ENCODE assay signal across 21 mouse cellular contexts in genomic region chr4:95202478-95202877, GRCm38 (mm10).
"Had no signal": no experiment of that assay in that cellular context is flagged by ENCODE, and none has a peak within 500 bp of the region (broad histone marks: within the 10 kb centered on the region; RNA-seq: fewer than 3 reads in every experiment).

No protein-coding gene starts in this region.

- H3K4me1 ChIP-seq: hindbrain, embryonic 13.5 days; hindbrain, embryonic 15.5 days; limb, embryonic 15.5 days had no signal

- H3K36me3 ChIP-seq: heart, embryonic 12.5 days; hindbrain, embryonic 13.5 days; hindbrain, embryonic 15.5 days; kidney, embryonic 15.5 days; limb, embryonic 13.5 days; limb, embryonic 15.5 days had no signal

- H3K4me3 ChIP-seq: heart, embryonic 12.5 days; hindbrain, embryonic 13.5 days; hindbrain, embryonic 15.5 days; kidney, embryonic 15.5 days; limb, embryonic 13.5 days; limb, embryonic 15.5 days had no signal

- H3K9ac ChIP-seq: forebrain, postnatal 0 days; heart, embryonic 12.5 days; hindbrain, embryonic 13.5 days; hindbrain, embryonic 15.5 days; kidney, embryonic 15.5 days; limb, embryonic 13.5 days; limb, embryonic 15.5 days; liver, embryonic 14.5 days had no signal

- H3K27me3 ChIP-seq: heart, embryonic 12.5 days; hindbrain, embryonic 13.5 days; hindbrain, embryonic 15.5 days; kidney, embryonic 15.5 days; limb, embryonic 13.5 days; limb, embryonic 15.5 days had no signal

- H3K4me2 ChIP-seq: heart, embryonic 12.5 days; hindbrain, embryonic 13.5 days; hindbrain, embryonic 15.5 days; kidney, embryonic 15.5 days; limb, embryonic 13.5 days; limb, embryonic 15.5 days had no signal

- ATAC-seq: forebrain, postnatal 0 days; hindbrain, postnatal 0 days; intestine, embryonic 16.5 days had no signal

- H3K27ac ChIP-seq: hindbrain, embryonic 13.5 days; hindbrain, embryonic 15.5 days; hindbrain, postnatal 0 days; kidney, embryonic 15.5 days; kidney, postnatal 0 days; limb, embryonic 13.5 days; limb, embryonic 15.5 days; liver, embryonic 14.5 days had no signal

- DNase-seq: forebrain, postnatal 0 days; gastrocnemius, postnatal 14 days; gastrocnemius, postnatal 36 days; heart, postnatal 10 days; kidney, adult 11 months; kidney, adult 2 months; kidney, adult 9 months; kidney, postnatal 25 days; layer of hippocampus, adult 9-11 months; layer of hippocampus, postnatal 36 days; left cerebral cortex, postnatal 4 days had no signal

- H3K9me3 ChIP-seq: hindbrain, embryonic 13.5 days; hindbrain, embryonic 15.5 days; kidney, embryonic 15.5 days; limb, embryonic 13.5 days; limb, embryonic 15.5 days had no signal
